Mouse (Mus musculus) heart, adult 18-20 months (tissue): ENCODE results near the gene Apobec3. TPM values are rescaled to one million over a fixed set of nuclear protein-coding genes. Genes with fewer than 3 reads are reported as not detected.
A peak's percentile ranks its signal among the peaks of the same experiment; 100 is the strongest.
"Not testable (repeated sequence)": the region's sequence is repeated elsewhere in the genome, so short reads cannot be mapped to it uniquely, and the experiment has no call there.

Source experiments
- DNase-seq, 2 experiments: peaks; one replicate each; pipeline ENCODE4 v3.0.0; 2021 to 2022; ENCODE audit warnings: mixed read lengths in 1 of 2
- total RNA-seq, 2 experiments: library from RNA; stranded (reverse); gene quantifications; 2 replicates each; pipeline ENCODE4 v1.2.3; 2021

Gene Apobec3
- total RNA-seq, 2 experiments from 2014 or later = 6.8 to 10.6 TPM

GRCm38 (mm10) chr15:79927637-79928122 lies 36.2 kb downstream of the Apobec3 start:
- peak; percentile 97 to 98 for DNase-seq

DNA sequence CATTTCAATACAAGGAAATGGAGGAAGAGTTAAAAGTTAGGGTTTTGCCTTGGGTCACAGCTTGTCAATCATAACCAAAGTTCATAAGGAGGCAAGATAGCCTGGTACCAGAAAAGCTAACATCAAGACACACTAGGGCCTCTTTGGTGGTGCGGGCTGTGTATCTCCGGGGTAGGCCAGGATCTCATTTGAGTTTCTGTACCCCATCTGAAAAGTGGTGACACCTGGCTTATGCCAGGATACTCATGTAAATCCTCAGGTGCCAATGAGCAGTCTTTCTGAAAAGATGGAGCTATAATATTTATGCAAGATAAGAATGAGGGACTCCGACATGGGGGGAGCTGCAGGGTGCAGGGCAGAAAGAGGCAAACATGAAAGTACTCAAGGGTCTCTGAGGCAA lies 36.9 kb downstream of the Apobec3 start:
- peak in 1 of 2 experiments; percentile 42 for DNase-seq

DNA sequence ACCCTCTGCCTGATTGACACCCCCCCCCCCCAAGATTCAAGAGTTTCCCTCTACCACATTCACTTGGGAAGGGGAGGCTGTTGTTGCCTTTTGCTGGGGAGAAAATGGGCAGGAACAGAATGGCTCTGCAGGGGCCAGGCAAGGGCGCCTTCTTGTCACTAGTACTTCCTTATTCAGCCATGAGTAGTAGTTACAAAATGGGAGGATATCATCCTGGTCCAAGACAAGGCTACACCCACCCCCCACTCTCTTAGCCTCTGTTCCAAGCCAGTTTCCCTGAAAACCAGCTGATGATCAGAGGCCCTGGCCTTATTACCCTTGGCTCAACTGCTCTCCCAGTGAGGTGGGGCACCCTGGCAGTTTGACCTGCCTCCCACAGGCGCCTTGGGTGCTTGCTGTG lies 37.3 kb downstream of the Apobec3 start:
- DNase-seq = no peak

GRCm38 (mm10) chr15:79929734-79930133 lies 38.3 kb downstream of the Apobec3 start:
- DNase-seq = no peak

GRCm38 (mm10) chr15:79931496-79932141 lies 40.2 kb downstream of the Apobec3 start:
- no peak for DNase-seq

DNA sequence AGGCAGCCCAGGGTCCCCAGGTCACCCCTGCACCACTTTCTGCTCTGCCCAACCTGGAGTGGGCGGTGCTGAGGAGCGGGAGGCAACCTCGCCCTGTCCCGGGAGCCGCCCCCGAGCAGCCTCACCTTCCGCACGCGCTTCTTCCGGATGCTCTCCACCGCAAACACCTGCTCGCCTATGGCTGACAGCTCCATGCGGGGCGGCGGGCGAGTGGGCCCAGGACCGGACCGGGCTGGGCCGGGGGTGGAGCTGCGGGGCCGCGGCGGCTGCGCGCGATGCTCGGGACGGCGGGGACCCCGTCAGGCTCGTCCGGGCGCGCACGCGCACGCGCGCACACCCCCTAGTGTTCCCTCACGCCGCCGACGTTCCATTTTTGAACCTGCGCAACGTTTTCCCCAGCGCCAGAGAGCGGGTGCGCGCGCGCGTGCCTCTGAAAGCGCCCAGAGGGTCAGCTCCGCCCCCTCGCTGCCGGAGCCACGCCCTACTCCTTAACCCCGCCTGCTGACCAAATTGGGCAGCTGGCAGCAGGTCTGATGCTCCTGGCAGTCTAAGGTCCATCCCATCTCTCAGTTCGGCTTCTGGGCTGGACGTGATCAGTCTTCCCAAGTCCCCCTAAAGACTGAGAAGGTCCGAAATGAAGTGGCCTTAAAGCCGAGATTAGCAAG lies 41.0 kb downstream of the Apobec3 start:
- DNase-seq = peak; percentile 96 to 97

GRCm38 (mm10) chr15:79933052-79933669 lies 41.7 kb downstream of the Apobec3 start:
- no peak for DNase-seq

GRCm38 (mm10) chr15:79933670-79934514 lies 42.4 kb downstream of the Apobec3 start:
- peak in 1 of 2 experiments; percentile 35 for DNase-seq

DNA sequence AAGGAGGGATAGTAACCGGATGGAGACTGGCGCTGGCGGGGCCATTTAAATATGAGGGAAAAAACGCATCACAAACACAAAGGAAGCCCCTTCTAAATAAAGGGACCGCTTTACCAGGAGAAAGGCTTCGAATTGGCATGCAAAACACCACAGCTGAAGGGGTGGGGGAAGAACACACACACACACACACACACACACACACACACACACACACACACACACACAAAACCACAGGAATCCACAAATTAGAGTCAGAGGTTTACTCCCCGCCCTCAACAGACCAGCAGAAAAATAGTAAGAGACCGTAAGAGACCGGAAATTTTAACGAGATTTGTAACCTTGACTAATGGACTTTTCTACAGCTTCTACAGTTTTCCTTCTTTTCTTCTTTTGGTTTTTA lies 43.3 kb downstream of the Apobec3 start:
- DNase-seq = no peak

DNA sequence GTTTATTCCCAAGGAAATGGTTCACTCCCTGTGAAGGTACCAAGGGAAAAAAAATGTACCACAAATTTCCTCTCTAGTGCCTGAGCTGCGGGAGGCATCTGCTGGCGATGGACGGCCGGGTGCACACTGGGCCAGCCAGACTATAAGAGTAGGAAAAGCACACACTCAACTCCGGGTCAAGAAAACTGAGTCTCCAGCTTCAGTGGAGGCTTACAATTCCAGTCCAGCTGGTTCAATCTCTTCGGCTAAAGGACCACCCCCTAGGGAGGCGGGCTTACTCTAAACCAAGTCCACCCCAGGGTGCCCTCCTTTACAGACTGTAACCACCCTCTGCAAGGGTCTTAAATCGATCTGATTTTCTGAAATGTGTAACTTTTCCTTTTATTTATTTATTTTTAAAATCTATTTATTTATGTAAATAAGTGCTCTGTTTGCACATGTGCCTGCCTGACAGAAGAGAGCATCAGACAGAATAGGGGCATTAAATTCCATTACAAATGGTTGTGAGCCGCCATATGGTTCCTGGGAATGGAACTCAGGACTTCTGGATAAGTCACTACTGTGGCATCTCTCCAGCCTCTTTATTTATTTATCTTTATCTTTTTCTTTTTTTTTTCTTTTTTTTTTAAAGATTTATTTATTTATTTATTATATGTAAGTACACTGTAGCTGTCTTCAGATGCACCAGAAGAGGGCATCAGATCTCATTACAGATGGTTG lies 44.4 kb downstream of the Apobec3 start:
- no peak for DNase-seq

GRCm38 (mm10) chr15:79936374-79936751 lies 44.9 kb downstream of the Apobec3 start:
- no peak for DNase-seq

DNA sequence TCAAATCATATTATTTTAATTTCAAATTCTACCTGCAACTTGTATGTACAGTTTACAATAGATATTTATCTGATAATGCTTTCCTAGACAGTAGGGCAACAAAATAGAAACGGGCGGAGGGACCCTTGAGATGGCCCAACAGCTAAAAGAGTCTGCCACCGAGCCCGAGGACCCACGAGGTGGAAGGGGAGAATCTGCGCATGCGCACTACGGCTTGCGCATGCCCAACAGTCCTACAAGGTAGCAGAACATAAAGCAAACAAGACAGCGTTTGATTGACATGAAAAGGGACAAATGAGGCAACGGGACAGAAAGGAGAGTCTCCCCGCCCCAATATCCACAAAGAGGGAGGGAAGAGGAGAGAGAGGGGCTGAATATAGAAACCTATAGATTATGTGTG lies 47.6 kb downstream of the Apobec3 start:
- DNase-seq = no peak

DNA sequence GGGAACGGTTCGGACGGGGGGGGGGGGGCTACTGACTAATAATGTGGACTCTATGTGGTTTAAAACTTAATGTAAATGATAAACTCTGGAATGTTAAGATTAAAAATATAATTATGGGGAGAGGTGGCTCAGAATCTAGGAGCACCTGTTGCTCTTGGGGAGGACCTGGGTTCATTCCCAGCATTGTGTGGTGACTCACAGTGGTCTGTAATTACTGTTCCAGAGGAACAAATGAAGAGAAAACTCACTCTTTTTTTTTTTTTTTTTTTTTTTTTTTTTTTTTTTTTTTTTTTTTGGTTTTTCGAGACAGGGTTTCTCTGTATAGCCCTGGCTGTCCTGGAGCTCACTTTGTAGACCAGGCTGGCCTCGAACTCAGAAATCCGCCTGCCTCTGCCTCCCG lies 48.0 kb downstream of the Apobec3 start:
- not testable (repeated sequence) for DNase-seq

DNA sequence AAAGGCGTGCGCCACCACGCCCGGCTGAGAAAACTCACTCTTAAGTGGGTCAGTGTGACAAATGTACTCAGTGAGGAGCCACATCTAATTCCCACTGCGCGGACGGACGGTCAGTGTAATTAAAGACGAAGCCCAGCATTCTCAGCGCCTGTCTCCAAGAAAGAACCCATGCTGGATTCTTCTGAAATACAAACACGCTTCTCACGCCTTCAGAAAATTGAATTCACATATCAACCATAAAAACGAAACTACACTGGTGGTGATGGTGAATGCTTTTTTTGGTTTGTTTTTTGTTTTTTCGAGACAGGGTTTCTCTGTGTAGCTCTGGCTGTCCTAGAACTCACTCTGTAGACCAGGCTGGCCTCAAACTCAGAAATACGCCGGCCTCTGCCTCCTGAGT lies 48.5 kb downstream of the Apobec3 start:
- DNase-seq = no peak

DNA sequence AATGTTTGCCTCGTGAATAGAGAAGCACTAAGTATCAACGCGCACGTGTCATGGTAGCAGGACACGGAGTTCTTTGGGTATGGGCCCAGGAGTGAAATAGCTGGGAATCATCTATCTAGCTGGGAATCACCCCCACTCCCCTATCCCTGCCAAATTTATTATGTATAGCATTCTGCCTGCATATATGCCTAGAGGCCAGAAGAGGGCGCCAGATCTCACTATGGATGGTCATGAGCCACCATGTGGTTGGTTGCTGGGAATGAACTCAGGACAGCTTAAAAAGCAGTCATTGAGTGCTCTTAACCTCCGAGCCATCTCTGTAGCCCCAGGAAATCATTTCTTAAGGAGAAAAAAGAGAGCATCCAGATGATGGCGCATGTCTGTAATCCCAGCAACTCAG lies 49.5 kb downstream of the Apobec3 start:
- peak in 1 of 2 experiments; percentile 55 for DNase-seq

- DNase-seq = no peak
These were observed 51.1 kb downstream of the Apobec3 start for GRCm38 (mm10) chr15:79942541-79942940.

DNA sequence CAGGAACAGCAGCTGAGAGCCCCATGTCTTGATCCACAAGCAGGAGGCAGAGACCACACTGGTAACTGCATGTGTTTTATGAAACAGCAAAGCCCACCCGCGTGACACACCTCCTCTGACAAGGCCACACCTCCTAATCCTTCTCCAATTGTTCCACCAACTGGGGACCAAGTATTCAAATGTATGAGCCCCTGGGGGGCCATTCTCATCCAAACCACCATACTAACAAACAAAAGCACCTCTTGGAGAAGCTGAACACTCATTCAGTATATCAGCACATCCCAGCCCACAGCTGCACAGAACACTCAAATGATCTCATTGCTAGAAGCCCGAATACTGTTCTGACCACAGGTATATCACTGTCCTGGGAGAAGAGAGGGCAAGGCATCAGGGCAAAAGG lies 52.1 kb downstream of the Apobec3 start:
- DNase-seq = no peak

DNA sequence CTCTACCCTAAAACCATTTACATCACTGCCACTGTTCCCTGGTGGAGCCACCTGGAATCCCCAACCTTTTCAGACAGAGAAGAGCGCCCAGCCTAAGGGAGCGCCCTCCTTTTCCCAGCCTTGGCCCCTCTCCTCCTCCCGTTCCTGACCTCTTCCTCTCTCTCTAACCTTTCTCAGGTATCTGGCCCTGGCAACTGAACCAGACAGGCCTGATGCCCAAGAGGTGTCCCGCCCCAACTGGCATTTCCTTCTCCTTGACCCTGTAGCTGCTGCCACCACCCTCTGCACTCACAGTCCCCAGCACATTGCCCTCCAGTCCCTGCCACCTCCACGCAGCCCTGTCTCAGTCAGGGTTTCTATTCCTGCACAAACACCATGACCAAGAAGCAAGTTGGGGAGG lies 53.5 kb downstream of the Apobec3 start:
- DNase-seq = no peak

GRCm38 (mm10) chr15:79946022-79946421 lies 54.6 kb downstream of the Apobec3 start:
- DNase-seq = peak; percentile 89 to 97

DNA sequence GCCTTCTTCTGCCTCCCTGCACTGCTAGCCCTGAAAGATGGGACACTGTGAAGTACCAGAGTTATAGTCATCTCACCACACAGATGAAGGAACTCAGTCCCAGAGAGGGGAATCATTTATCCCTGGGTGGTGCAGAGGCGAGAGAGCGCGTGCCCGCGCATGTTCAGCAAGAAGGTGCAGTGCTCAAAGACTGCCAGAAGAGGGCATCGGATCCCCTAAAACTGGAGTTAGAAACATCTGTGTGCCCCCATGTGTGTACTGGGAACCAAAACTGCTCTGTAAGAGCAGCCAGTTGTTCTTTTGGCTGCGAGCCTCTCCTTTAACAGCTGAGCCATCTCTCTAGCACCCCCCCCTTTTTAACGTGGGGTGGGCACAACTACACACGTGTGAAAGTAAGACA lies 55.3 kb downstream of the Apobec3 start:
- DNase-seq = peak in 1 of 2 experiments; percentile 55

DNA sequence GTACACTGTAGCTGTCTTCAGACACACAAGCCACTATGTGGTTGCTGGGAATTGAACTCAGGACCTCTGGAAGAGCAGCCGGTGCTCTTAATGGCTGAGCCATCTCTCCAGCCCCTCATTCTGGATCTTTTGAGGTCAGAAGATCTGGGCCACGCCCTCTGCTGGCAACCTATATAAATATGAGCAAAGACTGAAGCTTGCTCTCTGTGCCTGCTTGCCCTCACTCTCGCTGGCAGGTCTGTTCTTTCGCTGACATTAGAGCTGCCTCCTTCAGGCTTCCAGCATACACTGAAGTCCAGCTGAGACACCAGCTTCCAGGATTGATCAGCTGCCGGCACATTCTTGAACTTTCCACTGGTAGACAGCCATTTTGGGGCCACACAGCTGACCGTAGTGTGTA lies 56.2 kb downstream of the Apobec3 start:
- no peak for DNase-seq
